Mouse (Mus musculus) adrenal gland, postnatal 14 days (tissue): ENCODE data around the gene Olfr1240. TPM values are rescaled to one million over a fixed set of nuclear protein-coding genes. Genes with fewer than 3 reads are reported as not detected.

Experiments used
- DNase-seq: peaks from one replicate; pipeline ENCODE4 v3.0.0; 2021; ENCODE audit warnings: mixed read lengths
- long read RNA-seq, 2 experiments: library from polyadenylated mRNA; stranded (forward); transcript quantifications; one replicate each; pipeline ENCODE4 v2.0.0; 2021
- total RNA-seq: library from RNA; stranded (reverse); gene quantifications from 2 replicates; pipeline ENCODE4 v1.2.3, GENCODE M21; 2021

Gene Olfr1240
- not detected in 2 replicates for total RNA-seq
- long read RNA-seq, experiment 1: 0 reads
- long read RNA-seq, experiment 2: 0 reads

DNA sequence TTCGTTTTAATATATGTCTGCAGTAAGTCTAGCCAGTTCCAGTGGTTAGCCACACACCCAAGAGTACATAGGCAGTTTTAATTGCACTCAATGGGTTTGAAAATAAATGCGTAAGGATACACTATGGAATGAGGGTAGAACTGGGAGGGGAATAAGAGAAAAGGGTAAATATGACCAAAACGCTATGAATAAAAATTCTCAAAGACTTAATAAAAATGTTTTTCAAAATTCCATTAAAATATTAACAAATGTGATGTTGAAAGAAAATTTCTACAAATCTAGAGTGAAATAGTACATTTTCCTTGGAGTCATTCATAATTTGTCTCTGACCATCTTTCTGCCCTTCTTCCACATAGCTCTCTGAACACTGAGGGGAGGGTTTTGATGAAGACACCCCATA, at the start of gene Olfr1240:
TSS of gene Olfr1240 (minus strand) at position 101 of the 400 bp plus-strand sequence.
- DNase-seq: no peak

DNA sequence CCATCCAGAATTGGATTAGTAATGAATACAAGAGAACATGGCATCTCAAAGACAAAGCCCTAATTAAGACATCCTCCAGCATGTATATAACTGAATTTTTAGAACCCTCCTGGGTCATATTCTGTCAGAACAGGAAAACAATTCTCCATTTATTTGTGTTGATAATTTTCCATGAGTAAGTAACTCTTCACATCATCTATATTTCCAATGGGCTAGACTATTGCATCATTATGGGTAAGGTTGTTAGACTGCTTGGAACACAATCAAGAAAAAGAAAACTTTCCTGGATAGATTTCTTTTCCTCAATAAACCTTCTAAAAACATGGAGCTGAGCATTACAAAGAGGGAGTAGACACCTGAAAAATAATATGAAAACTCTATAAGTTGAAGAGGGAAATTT, 44.2 kb upstream of the Olfr1240 start, which contains the start of gene Olfr1241:
TSS of gene Olfr1241 (minus strand) at position 101 of the 400 bp plus-strand sequence.
- DNase-seq: no peak

DNA sequence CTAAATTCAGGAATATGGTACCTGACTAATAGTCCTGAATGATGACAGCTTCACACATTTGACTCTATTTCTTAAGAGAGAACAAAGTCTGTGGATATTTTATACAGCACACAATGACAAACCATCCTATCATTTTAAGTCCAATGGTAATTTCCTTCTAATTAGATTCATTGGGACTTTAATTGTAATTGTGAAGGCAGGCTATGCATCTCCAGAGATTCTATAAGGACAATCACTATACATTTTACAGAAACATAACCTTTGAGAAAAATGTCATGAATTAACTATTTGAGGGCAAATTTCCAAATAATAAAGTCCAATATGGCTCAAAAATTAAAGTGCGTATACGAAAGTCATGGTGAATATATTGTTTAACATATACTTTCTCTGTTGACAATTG, 22.5 kb downstream of the Olfr1240 start, which contains the start of gene Olfr1239:
TSS of gene Olfr1239 (minus strand) at position 101 of the 400 bp plus-strand sequence.
- DNase-seq: no peak

DNA sequence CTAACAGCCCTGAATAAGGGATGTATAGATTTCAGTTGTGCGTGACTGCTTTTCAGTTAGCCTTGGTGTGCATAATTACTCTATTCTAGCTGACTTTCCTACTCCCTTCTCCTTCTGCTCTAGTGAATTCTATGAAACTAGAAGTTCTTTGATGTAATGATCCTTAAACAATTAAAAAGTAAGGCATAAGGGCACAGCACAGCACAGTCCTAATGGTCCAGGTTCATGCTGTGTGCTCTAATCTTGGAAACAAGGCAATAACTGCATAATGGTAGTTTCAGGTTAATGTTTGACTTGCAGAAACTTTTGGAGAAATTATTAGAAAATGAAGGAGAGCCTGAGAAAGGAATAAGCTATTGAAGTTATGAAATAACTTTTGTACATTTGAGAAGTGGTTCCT, 28.2 kb downstream of the Olfr1240 start:
- DNase-seq: no peak

DNA sequence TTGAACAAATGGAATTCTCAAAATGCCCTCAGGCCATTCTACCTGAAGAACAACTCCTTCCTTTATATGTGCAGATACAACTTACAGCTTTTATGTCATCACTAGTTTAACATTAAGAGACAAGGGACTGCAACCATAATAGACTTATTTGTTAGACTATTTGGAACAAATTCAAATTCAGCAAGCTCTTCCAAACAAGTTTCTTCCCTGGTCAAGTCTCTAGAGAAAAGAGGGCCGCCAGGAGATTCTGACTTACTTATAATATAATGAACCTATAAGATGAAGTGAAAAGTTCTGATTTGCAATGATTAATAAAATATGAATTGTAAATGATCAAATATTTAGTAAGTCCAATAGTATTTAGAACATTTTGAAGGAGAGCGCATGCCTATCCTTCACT, 33.2 kb downstream of the Olfr1240 start, which contains the start of gene Olfr1238:
TSS of gene Olfr1238 (minus strand) at position 101 of the 400 bp plus-strand sequence.
- no peak for DNase-seq

DNA sequence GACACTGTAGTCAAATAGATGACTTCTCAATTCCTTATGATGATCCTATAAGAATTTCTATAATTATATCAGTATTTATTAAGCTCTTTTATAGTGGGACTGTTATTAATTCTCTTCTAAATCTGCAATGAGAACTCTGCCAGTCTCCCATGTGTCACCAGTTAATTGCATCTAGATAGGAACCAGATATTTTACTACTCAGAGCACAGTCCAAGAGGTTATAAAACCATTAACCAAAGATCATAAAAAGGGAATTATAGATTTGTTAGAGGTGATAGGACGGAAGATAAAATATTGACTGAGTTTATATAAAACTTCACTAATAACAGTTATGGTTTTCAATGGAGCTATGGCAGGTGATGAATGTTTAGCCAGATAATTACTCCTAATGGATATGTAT, 41.9 kb downstream of the Olfr1240 start:
- DNase-seq: no peak

Other genes starting within 250 kb of the Olfr1240 start
- gene Olfr1226, start 243.0 kb downstream of the Olfr1240 start, total RNA-seq: not detected in 2 replicates
- gene Olfr1228, start 188.9 kb downstream of the Olfr1240 start, total RNA-seq: not detected in 2 replicates
- gene Olfr1229, start 155.0 kb downstream of the Olfr1240 start, total RNA-seq: not detected in 2 replicates
- gene Olfr1230, start 145.7 kb downstream of the Olfr1240 start, total RNA-seq: not detected in 2 replicates
- not detected in 2 replicates for gene Olfr1231, start 135.9 kb downstream of the Olfr1240 start, total RNA-seq
- gene Olfr1232, start 113.3 kb downstream of the Olfr1240 start, total RNA-seq: not detected in 2 replicates
- not detected in 2 replicates for gene Olfr1233, start 100.6 kb downstream of the Olfr1240 start, total RNA-seq
- not detected in 2 replicates for gene Olfr1234, start 78.1 kb downstream of the Olfr1240 start, total RNA-seq
- gene Olfr1238, start 33.3 kb downstream of the Olfr1240 start, total RNA-seq: not detected in 2 replicates
- not detected in 2 replicates for gene Olfr1239, start 22.6 kb downstream of the Olfr1240 start, total RNA-seq
- not detected in 2 replicates for gene Olfr1241, start 44.1 kb upstream of the Olfr1240 start, total RNA-seq
- not detected in 2 replicates for gene Olfr1242, start 55.3 kb upstream of the Olfr1240 start, total RNA-seq
- gene Olfr1243, start 88.5 kb upstream of the Olfr1240 start, total RNA-seq: not detected in 2 replicates
- gene Olfr1245, start 135.4 kb upstream of the Olfr1240 start, total RNA-seq: not detected in 2 replicates
- gene Olfr1246, start 150.2 kb upstream of the Olfr1240 start, total RNA-seq: not detected in 2 replicates
- not detected in 2 replicates for gene Olfr1247, start 171.1 kb upstream of the Olfr1240 start, total RNA-seq
- not detected in 2 replicates for gene Olfr1248, start 175.2 kb upstream of the Olfr1240 start, total RNA-seq
- not detected in 2 replicates for gene Olfr1249, start 192.0 kb upstream of the Olfr1240 start, total RNA-seq
- not detected in 2 replicates for gene Olfr1250, start 218.5 kb upstream of the Olfr1240 start, total RNA-seq
- not detected in 2 replicates for gene Olfr1251, start 228.9 kb upstream of the Olfr1240 start, total RNA-seq